In genomic region chr3:122923147-122923546, GRCm38 (mm10) we compare ENCODE assay signal across 10 mouse cellular contexts. TPM values are rescaled to one million over a fixed set of nuclear protein-coding genes. Genes with fewer than 3 reads are reported as not detected.
DNase-seq lines count a peak whose midpoint lies in the region; ATAC-seq and TF ChIP-seq lines count a peak whose summit lies in the region.
"Had no signal": no experiment of that assay in that cellular context is flagged by ENCODE, and none has a peak within 500 bp of the region (broad histone marks: within the 10 kb centered on the region; RNA-seq: fewer than 3 reads in every experiment).

No protein-coding gene starts in this region.

- in situ Hi-C loops in ES-E14 (cut with MboI; ENCODE audit: low sequenced_read_pairs in 2 of 2, unreplicated experiment in 2 of 2): no loop called here

- H3K9ac ChIP-seq in heart, embryonic 11.5 days (ENCODE audit: low read depth, low read length): no peak overlapping the region
- H3K9ac ChIP-seq in ES-E14 (ENCODE audit: insufficient read depth, low read depth, low read length, poor library complexity, severe bottlenecking): peak overlapping the region; percentile 64; the same call in 1 of the 2 replicates
- H3K9ac ChIP-seq in forebrain, embryonic 13.5 days: no peak overlapping the region
- H3K9ac ChIP-seq in liver, embryonic 12.5 days: peak overlapping the region; percentile 79

- H3K4me1 ChIP-seq in heart, embryonic 11.5 days (ENCODE audit: control insufficient read depth, insufficient read depth, low read length): peaks cover 10% of the 10 kb centered on the region
- H3K4me1 ChIP-seq in ES-E14 (ENCODE audit: control insufficient read depth in 2 of 2, insufficient read depth in 2 of 2, low read length in 2 of 2, poor library complexity in 1 of 2): peaks cover 3 to 14% of the 10 kb centered on the region in 2 experiments; a peak in 2 of 4 replicates
- H3K4me1 ChIP-seq in forebrain, embryonic 13.5 days: peaks cover 18% of the 10 kb centered on the region
- H3K4me1 ChIP-seq in liver, embryonic 12.5 days: peaks cover 54% of the 10 kb centered on the region

- peak overlapping the region; percentile 41; the same call in 1 of the 2 replicates for H3K27ac ChIP-seq in heart, embryonic 11.5 days (ENCODE audit: low read depth, low read length)
- no peak overlapping the region for H3K27ac ChIP-seq in ES-E14 (ENCODE audit: insufficient read depth, low read depth, low read length, poor library complexity, severe bottlenecking)
- no peak overlapping the region for H3K27ac ChIP-seq in forebrain, embryonic 13.5 days
- peak overlapping the region; percentile 94 for H3K27ac ChIP-seq in liver, embryonic 12.5 days

- H3K27me3 ChIP-seq in heart, embryonic 11.5 days (ENCODE audit: control insufficient read depth, insufficient read depth, low read length): no peaks in the 10 kb centered on the region
- H3K27me3 ChIP-seq in forebrain, embryonic 13.5 days: no peaks in the 10 kb centered on the region
- H3K27me3 ChIP-seq in liver, embryonic 12.5 days (replicated peaks): no peaks in the 10 kb centered on the region

- H3K4me2 ChIP-seq in heart, embryonic 11.5 days: peak overlapping the region; percentile 74
- H3K4me2 ChIP-seq in forebrain, embryonic 13.5 days: peak overlapping the region; percentile 65; the same call in 1 of the 2 replicates
- H3K4me2 ChIP-seq in liver, embryonic 12.5 days: peak overlapping the region; percentile 80

- ATAC-seq in heart, embryonic 11.5 days (replicated peaks; ENCODE audit: insufficient number of reproducible peaks, low FRiP score, low TSS enrichment): no peak
- ATAC-seq in forebrain, embryonic 13.5 days: no peak
- 0 out of 2 replicates have a peak, but pooled peaks have one; percentile 4 for ATAC-seq in liver, embryonic 12.5 days

- H3K9me3 ChIP-seq in heart, embryonic 11.5 days (replicated peaks; ENCODE audit: control insufficient read depth, low read length): no peaks in the 10 kb centered on the region
- H3K9me3 ChIP-seq in ES-E14 (ENCODE audit: control insufficient read depth, insufficient read depth, low read depth, low read length): no peaks in the 10 kb centered on the region
- H3K9me3 ChIP-seq in forebrain, embryonic 13.5 days (replicated peaks): no peaks in the 10 kb centered on the region
- no peaks in the 10 kb centered on the region for H3K9me3 ChIP-seq in liver, embryonic 12.5 days (replicated peaks)

- H3K4me3 ChIP-seq in heart, embryonic 11.5 days (ENCODE audit: low read depth, low read length): peak overlapping the region; percentile 60
- H3K4me3 ChIP-seq in ES-E14 (ENCODE audit: insufficient read depth in 1 of 2, low read depth in 1 of 2, low read length in 2 of 2, poor library complexity in 1 of 2, severe bottlenecking in 1 of 2): peak overlapping the region; percentile 56 to 58; a peak in 3 of 4 replicates
- no peak overlapping the region for H3K4me3 ChIP-seq in forebrain, embryonic 13.5 days
- H3K4me3 ChIP-seq in liver, embryonic 12.5 days: peak overlapping the region; percentile 74

- no peaks in the 10 kb centered on the region for H3K36me3 ChIP-seq in heart, embryonic 11.5 days (ENCODE audit: control insufficient read depth, insufficient read depth, low read length)
- H3K36me3 ChIP-seq in ES-E14 (ENCODE audit: control insufficient read depth, insufficient read depth, low read length, poor library complexity, severe bottlenecking): peaks cover 5% of the 10 kb centered on the region
- peaks cover 12% of the 10 kb centered on the region; the same call in 1 of the 2 replicates for H3K36me3 ChIP-seq in forebrain, embryonic 13.5 days (ENCODE audit: poor library complexity, severe bottlenecking)
- H3K36me3 ChIP-seq in liver, embryonic 12.5 days: peaks cover 17% of the 10 kb centered on the region

- 40% methylated on average over 7 of the region's 7 CpGs for WGBS in heart, embryonic 11.5 days (ENCODE audit: insufficient replicate concordance)
- 74% methylated on average over 7 of the region's 7 CpGs for WGBS in forebrain, embryonic 13.5 days
- 33% methylated on average over 7 of the region's 7 CpGs for WGBS in liver, embryonic 12.5 days (ENCODE audit: insufficient replicate concordance)

- DNase-seq in heart, adult 18-20 months: no peak
- DNase-seq in ES-E14 (ENCODE audit: low read depth, low spot score): no peak
- DNase-seq in left cerebral cortex, adult 9 months (ENCODE audit: low spot score in 2 of 2): no peak
- DNase-seq in cerebellum, adult 11 months: no peak
- DNase-seq in MN1 (ENCODE audit: low spot score): no peak
- DNase-seq: thymus, postnatal 25 days had no signal

TF ChIP-seq in ES-E14, 5 proteins besides CTCF, POLR2A, EP300 and RAD21:
- TF ChIP-seq MAFK (IDR thresholded peaks at IDR 0.05; ENCODE audit: insufficient read depth, low read depth, low read length): no peak
- TF ChIP-seq HCFC1 (IDR thresholded peaks at IDR 0.05; ENCODE audit: borderline replicate concordance, insufficient read depth, low read length): no peak
- no peak for TF ChIP-seq CHD2 (IDR thresholded peaks at IDR 0.05; ENCODE audit: low read depth, low read length)
- TF ChIP-seq ZNF384 (IDR thresholded peaks at IDR 0.05; ENCODE audit: low read depth, low read length): no peak
- TF ChIP-seq ZC3H11A (IDR thresholded peaks at IDR 0.05; ENCODE audit: borderline replicate concordance, low read depth, low read length): no peak

RNA-seq across cellular contexts. Expression of gene 1810037I17Rik, which starts 0.9 kb away (rescaled TPM):
- 138 and 147 TPM in 2 replicates for polyA plus RNA-seq in heart, embryonic 11.5 days (2014; fragmentation: Nextera tagmentation; extraction: Ambion mirVana)
- 100 to 1,000 TPM in 1 of 2 experiments, 10 to 100 TPM in 1; 95.3 to 119 TPM for total RNA-seq in heart, adult 18-20 months (2021)
- 49.2 and 65.0 TPM in 2 replicates for total RNA-seq in ES-E14 (2012; rRNA removed)
- polyA plus RNA-seq in forebrain, embryonic 13.5 days (2015; fragmentation: Nextera tagmentation; extraction: Ambion mirVana): 112 and 136 TPM in 2 replicates
- polyA plus RNA-seq in liver, embryonic 12.5 days (2016; fragmentation: Nextera tagmentation; extraction: Ambion mirVana): 129 and 134 TPM in 2 replicates

RNA-seq across cellular contexts. Expression of gene Gm10959, which starts 4.0 kb away (rescaled TPM):
- polyA plus RNA-seq in heart, embryonic 11.5 days (2014; fragmentation: Nextera tagmentation; extraction: Ambion mirVana): not detected in 2 replicates
- not detected for total RNA-seq in heart, adult 18-20 months (2021)
- total RNA-seq in ES-E14 (2012; rRNA removed): not detected in 2 replicates
- not detected in 2 replicates for polyA plus RNA-seq in forebrain, embryonic 13.5 days (2015; fragmentation: Nextera tagmentation; extraction: Ambion mirVana)
- polyA plus RNA-seq in liver, embryonic 12.5 days (2016; fragmentation: Nextera tagmentation; extraction: Ambion mirVana): not detected in 2 replicates
- total RNA-seq: heart, postnatal 25 days had no signal

RNA-seq across cellular contexts. Expression of gene Fabp2, which starts 28.3 kb away (rescaled TPM):
- polyA plus RNA-seq in heart, embryonic 11.5 days (2014; fragmentation: Nextera tagmentation; extraction: Ambion mirVana): 0.27 and 0.31 TPM in 2 replicates
- not detected for total RNA-seq in heart, adult 18-20 months (2021)
- not detected in 2 replicates for total RNA-seq in ES-E14 (2012; rRNA removed)
- 0.81 TPM in 1 of 2 replicates, not detected in the other for polyA plus RNA-seq in forebrain, embryonic 13.5 days (2015; fragmentation: Nextera tagmentation; extraction: Ambion mirVana)
- 5.9 and 6.2 TPM in 2 replicates for polyA plus RNA-seq in liver, embryonic 12.5 days (2016; fragmentation: Nextera tagmentation; extraction: Ambion mirVana)
- total RNA-seq: heart, postnatal 25 days had no signal

Comparison
In these comparisons a context has a peak if more than half of its experiments do, and no peak if none do; other contexts are left out.
1. H3K27ac ChIP-seq: peak in heart, embryonic 11.5 days (single experiment) and liver, embryonic 12.5 days (single experiment); none in ES-E14 (single experiment) and forebrain, embryonic 13.5 days (single experiment).
2. H3K9ac ChIP-seq: peak in ES-E14 (single experiment) and liver, embryonic 12.5 days (single experiment); none in heart, embryonic 11.5 days (single experiment) and forebrain, embryonic 13.5 days (single experiment).
3. Peak in every context shown above with its lines, with median percentiles within 50 percentile points of each other: H3K4me2 ChIP-seq.